Mouse (Mus musculus) lung, postnatal 0 days (tissue): Measurements from ENCODE around the gene Gm11562. TPM values are rescaled to one million over a fixed set of nuclear protein-coding genes. Genes with fewer than 3 reads are reported as not detected.

Experiments used
- ATAC-seq: fragments of 200-750 bp; cut with Nextera tagmentation; 2 replicates; pipeline ENCODE4 v1.8.0; 2017; ENCODE audit warnings: moderate library complexity
- DNase-seq: peaks from one replicate; pipeline ENCODE4 v3.0.0-alpha.2; 2016; ENCODE audit warnings: low spot score
- H3K27ac ChIP-seq: fragments of 300-500 bp; sonication (generic); 2 replicates; pipeline ENCODE4 v1.5.1; 2014; ENCODE audit warnings: antibody characterized with exemption, mild to moderate bottlenecking, low read length, mixed read lengths
- H3K27me3 ChIP-seq: fragments of 300-500 bp; sonication (generic); replicated peaks from 2 replicates; pipeline ENCODE4 v1.6.1; 2014; ENCODE audit warnings: low read length, mixed read lengths; ENCODE audit not compliant: insufficient read depth
- H3K36me3 ChIP-seq: fragments of 300-500 bp; sonication (generic); 2 replicates; pipeline ENCODE4 v1.6.1; 2014; ENCODE audit warnings: low read length, mixed read lengths; ENCODE audit not compliant: insufficient read depth
- H3K4me1 ChIP-seq: fragments of 300-500 bp; sonication (generic); 2 replicates; pipeline ENCODE4 v1.6.1; 2014; ENCODE audit warnings: antibody characterized with exemption, low read depth, low read length, mixed read lengths; ENCODE audit not compliant: insufficient read depth
- H3K4me2 ChIP-seq: fragments of 300-500 bp; sonication (generic); replicated peaks from 2 replicates; pipeline ENCODE4 v1.6.1; 2014; ENCODE audit warnings: low read depth, mild to moderate bottlenecking, low read length, moderate library complexity, mixed read lengths
- H3K4me3 ChIP-seq: fragments of 300-500 bp; sonication (generic); 2 replicates; pipeline ENCODE4 v1.5.1; 2014; ENCODE audit warnings: low read depth, low read length
- H3K9ac ChIP-seq: fragments of 300-500 bp; sonication (generic); replicated peaks from 2 replicates; pipeline ENCODE4 v1.6.1; 2014; ENCODE audit warnings: low read depth, mild to moderate bottlenecking
- H3K9me3 ChIP-seq: fragments of 300-500 bp; sonication (generic); 2 replicates; pipeline ENCODE4 v1.6.1; 2016; ENCODE audit warnings: low read length, mixed read lengths
- CTCF ChIP-seq: IDR thresholded peaks from 2 replicates; pipeline ENCODE4 v1.5.1; 2016; ENCODE audit warnings: antibody characterized with exemption, mild to moderate bottlenecking
- EP300 ChIP-seq: IDR thresholded peaks from 2 replicates; pipeline ENCODE4 v1.6.1; 2016; ENCODE audit warnings: antibody characterized with exemption, mild to moderate bottlenecking, control low read depth
- WGBS: fragments of 180-500 bp; shearing (Covaris S2); extraction: QIAGEN DNeasy Blood & Tissue Kit; methylation state at CpG from one replicate; pipeline ENCODE4 v1.1.7; 2014; 5-methylcytosine and 5-hydroxymethylcytosine counted together
- polyA plus RNA-seq: library from polyadenylated mRNA; unstranded; fragments of >200 nt; fragmentation: Nextera tagmentation; extraction: Ambion mirVana; gene quantifications from 2 replicates; pipeline ENCODE4 v1.2.1, GENCODE M21; 2015

Gene Gm11562
- polyA plus RNA-seq, 1 experiment from 2014 or later = not detected

- no peak for ATAC-seq
- Histone ChIP-seq H3K4me2 (no peak within 1 kb of the TSS), H3K9ac (no peak within 1 kb of the TSS), H3K36me3 (no peaks in the 10 kb centered on the region), H3K9me3 (no peaks in the 10 kb centered on the region), H3K27ac (no peak within 1 kb of the TSS), H3K4me3 (no peak within 1 kb of the TSS), H3K27me3 (no peaks in the 10 kb centered on the region), H3K4me1 (no peaks in the 10 kb centered on the region)
- WGBS = 90% methylated on average over 6 of the region's 6 CpGs
- TF ChIP-seq CTCF (no peak), EP300 (no peak)
- DNase-seq = no peak
Measured at GRCm38 (mm10) chr11:99590981-99591380, 29.3 kb downstream of the Gm11562 start, which contains the start of gene Krtap1-3. TSS of gene Krtap1-3 (minus strand) at chr11:99591339.

DNA sequence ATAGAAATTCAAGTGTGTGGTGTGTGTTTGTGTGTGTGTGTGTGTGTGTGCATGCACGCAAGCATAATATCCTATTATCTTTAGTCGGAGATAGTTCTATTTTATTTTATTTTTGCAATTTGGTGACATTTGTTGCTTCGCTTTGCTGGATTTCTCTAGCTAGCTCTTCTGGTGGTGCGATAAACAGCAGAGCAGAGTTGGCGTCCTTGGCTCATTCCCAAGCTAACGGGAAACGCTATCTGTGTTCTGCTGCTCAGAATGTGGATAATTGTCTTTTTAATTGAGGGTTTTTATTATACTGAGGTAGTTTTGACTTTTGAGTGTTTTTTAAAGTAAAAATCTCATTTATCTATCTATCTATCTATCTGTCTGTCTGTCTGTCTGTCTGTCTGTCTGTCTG lies 35.1 kb downstream of the Gm11562 start:
- Histone ChIP-seq H3K9ac (no peak overlapping the region), H3K36me3 (no peaks in the 10 kb centered on the region), H3K4me1 (no peaks in the 10 kb centered on the region), H3K4me3 (no peak overlapping the region), H3K4me2 (no peak overlapping the region), H3K27ac (no peak overlapping the region), H3K9me3 (no peaks in the 10 kb centered on the region), H3K27me3 (no peaks in the 10 kb centered on the region)
- ATAC-seq = no peak
- WGBS = 77% methylated on average over 7 of the region's 7 CpGs
- no peak for DNase-seq
- TF ChIP-seq EP300 = no peak
- no peak for TF ChIP-seq CTCF

DNA sequence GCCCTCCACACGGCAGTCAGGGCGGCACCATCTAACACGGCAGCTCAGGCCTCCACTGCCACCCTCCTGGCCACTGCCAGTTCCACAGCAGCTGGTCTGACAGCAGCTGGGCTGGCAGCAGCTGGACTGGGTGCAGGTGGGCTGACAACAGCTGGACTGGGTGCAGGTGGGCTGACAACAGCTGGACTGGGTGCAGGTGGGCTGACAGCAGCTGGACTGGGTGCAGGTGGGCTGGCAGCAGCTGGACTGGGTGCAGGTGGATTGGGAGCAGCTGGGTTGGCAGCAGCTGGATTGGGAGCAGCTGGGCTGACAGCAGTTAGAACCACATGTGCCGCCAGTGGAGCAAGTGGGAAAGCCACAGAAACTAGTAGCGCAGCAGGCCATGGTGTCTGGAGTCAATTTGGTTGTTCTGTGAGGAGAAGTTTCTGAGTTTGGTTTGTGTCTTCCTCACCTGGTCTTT lies 37.0 kb downstream of the Gm11562 start, which contains the start of gene Krtap1-4:
Krtap1-4 (minus strand) TSS at position 410 of the 460 bp plus-strand sequence.
- TF ChIP-seq CTCF = no peak
- no peak for TF ChIP-seq EP300
- H3K36me3 ChIP-seq = no peaks in the 10 kb centered on the region
- no peak within 1 kb of the TSS for H3K4me3 ChIP-seq
- no peak within 1 kb of the TSS for H3K27ac ChIP-seq
- no peaks in the 10 kb centered on the region for H3K9me3 ChIP-seq
- H3K4me2 ChIP-seq = no peak within 1 kb of the TSS
- WGBS = 77% methylated on average over 5 of the region's 5 CpGs
- no peaks in the 10 kb centered on the region for H3K27me3 ChIP-seq
- no peak within 1 kb of the TSS for H3K9ac ChIP-seq
- ATAC-seq (no peak), DNase-seq (no peak)
- no peaks in the 10 kb centered on the region for H3K4me1 ChIP-seq

GRCm38 (mm10) chr11:99581564-99581963 lies 38.7 kb downstream of the Gm11562 start:
- peak; percentile 65 for DNase-seq
- no peaks in the 10 kb centered on the region for H3K9me3 ChIP-seq
- no peak overlapping the region for H3K27ac ChIP-seq
- H3K4me1 ChIP-seq = no peaks in the 10 kb centered on the region
- no peaks in the 10 kb centered on the region for H3K27me3 ChIP-seq
- 55% methylated on average over 6 of the region's 6 CpGs for WGBS
- H3K4me2 ChIP-seq = no peak overlapping the region
- no peaks in the 10 kb centered on the region for H3K36me3 ChIP-seq
- peak; percentile 58; the same call in 1 of the 2 replicates for ATAC-seq
- no peak for TF ChIP-seq CTCF
- TF ChIP-seq EP300 = 0 out of 2 replicates have a peak, but pooled peaks have one; percentile 48
- no peak overlapping the region for H3K9ac ChIP-seq
- H3K4me3 ChIP-seq = no peak overlapping the region

- WGBS = 71% methylated on average over 5 of the region's 5 CpGs
- DNase-seq = no peak
- Histone ChIP-seq H3K4me1 (no peaks in the 10 kb centered on the region), H3K9me3 (no peaks in the 10 kb centered on the region), H3K27ac (no peak overlapping the region), H3K36me3 (no peaks in the 10 kb centered on the region), H3K4me2 (no peak overlapping the region), H3K9ac (no peak overlapping the region), H3K4me3 (no peak overlapping the region), H3K27me3 (no peaks in the 10 kb centered on the region)
- TF ChIP-seq CTCF (no peak), EP300 (no peak)
- ATAC-seq = no peak
Measured at GRCm38 (mm10) chr11:99581051-99581450, 39.2 kb downstream of the Gm11562 start.

GRCm38 (mm10) chr11:99580636-99581035 lies 39.6 kb downstream of the Gm11562 start, which contains the start of gene Krtap1-5:
TSS of gene Krtap1-5 (minus strand) at chr11:99581016.
- Histone ChIP-seq H3K9me3 (no peaks in the 10 kb centered on the region), H3K27ac (no peak within 1 kb of the TSS), H3K4me1 (no peaks in the 10 kb centered on the region), H3K4me2 (no peak within 1 kb of the TSS), H3K9ac (no peak within 1 kb of the TSS), H3K27me3 (no peaks in the 10 kb centered on the region), H3K4me3 (no peak within 1 kb of the TSS), H3K36me3 (no peaks in the 10 kb centered on the region)
- no peak for DNase-seq
- 85% methylated on average over 6 of the region's 6 CpGs for WGBS
- ATAC-seq = no peak
- TF ChIP-seq EP300 (no peak), CTCF (no peak)
